Mouse (Mus musculus): ENCODE results near the gene Plcb1. TPM values are rescaled to one million over a fixed set of nuclear protein-coding genes. Genes with fewer than 3 reads are reported as not detected.

Plcb1 gene
- total RNA-seq (2022), result 100 to 1,000 TPM; 130 to 150 (median 139) TPM

DNA sequence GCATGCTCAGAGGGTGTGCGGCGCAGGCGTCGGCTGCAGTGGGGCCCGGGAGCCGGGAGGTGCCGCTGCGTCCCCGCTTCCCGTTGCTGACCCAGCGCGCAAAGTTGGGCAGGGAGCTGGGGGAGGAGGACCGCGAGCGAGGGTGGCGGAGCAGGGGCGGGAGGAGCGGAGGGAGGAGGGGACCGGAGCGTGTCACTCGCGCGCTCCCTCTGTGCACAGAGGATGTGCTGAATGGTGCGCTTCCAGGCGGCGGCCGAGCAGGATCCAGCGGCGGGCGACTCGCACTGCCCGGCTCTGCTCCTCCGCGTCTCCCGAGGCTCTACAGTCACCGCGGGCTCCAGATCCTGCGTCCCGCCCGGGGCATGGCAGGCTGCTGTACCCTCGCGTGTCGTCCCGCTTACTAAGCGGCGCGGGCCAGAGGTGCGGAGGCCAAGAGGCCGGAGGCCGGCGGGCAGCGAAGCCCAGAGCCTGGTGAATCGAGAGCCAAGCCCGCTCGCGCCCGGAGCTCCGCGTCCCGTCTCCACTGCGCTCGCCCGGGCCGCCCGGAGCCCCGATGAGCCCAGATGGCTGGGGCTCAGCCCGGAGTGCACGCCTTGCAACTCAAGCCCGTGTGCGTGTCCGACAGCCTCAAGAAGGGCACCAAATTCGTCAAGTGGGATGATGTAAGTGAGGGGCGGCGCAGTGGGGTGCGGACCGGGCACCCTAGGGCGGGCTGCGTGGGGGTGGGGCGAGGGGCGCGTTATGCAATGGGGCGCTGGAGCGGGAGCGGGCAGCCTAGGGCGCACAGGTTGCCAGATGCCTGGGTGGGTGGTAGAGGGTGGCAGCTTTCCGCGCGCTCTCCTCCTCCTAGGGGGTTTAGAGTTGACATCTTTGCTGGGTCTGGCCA is at the start of gene Plcb1:
TSS of gene Plcb1 (plus strand) at position 98 of the 886 bp plus-strand sequence.
- peak; percentile 80 to 85 for DNase-seq (ENCODE audit: low spot score in 2 of 2)

- DNase-seq (ENCODE audit: low spot score in 2 of 2), result no peak
Observed at GRCm38 (mm10) chr2:134755537-134755936, 30.3 kb upstream of the Plcb1 start.

DNA sequence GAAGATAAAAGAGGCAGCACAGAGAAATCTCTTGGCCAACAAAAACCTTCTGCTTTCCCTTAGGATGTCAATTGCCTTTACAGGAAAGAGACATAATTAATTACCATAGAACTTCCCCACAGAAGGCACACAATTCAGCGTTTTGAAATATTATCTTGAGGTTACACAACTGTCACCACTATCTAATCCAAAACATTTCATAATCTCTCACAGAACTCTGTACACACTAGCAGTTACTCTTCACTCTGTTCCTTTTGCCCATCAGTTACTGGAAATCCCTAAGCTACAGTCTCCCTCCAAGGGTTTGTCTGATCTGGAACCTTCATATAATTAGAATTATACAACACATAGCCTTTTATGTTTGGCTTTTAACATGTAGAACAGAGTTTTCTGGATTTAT is 29.8 kb upstream of the Plcb1 start:
- DNase-seq (ENCODE audit: low spot score in 2 of 2), result no peak

DNA sequence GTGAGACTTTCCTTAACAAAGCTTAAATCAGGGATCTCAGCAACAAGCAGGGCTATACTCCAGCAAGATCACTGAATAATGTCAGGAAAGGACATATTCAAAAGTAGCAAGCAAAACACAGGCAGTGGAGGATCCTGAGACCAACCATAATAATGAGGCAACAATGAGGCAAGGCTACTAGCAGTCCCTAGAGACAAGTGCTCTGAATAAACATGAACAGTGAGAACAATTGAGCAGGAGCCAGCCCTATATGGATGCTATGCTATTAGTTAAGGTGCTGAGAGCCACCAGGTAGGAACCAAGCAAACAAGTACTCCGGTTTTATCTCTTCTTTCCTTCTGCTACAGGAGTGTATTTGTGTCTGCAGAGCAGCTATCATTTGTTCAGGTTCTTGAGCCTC is 24.8 kb upstream of the Plcb1 start:
- DNase-seq (ENCODE audit: low spot score in 2 of 2), result no peak

GRCm38 (mm10) chr2:134763406-134763990 is 22.4 kb upstream of the Plcb1 start:
- DNase-seq (ENCODE audit: low spot score in 2 of 2), result no peak

DNA sequence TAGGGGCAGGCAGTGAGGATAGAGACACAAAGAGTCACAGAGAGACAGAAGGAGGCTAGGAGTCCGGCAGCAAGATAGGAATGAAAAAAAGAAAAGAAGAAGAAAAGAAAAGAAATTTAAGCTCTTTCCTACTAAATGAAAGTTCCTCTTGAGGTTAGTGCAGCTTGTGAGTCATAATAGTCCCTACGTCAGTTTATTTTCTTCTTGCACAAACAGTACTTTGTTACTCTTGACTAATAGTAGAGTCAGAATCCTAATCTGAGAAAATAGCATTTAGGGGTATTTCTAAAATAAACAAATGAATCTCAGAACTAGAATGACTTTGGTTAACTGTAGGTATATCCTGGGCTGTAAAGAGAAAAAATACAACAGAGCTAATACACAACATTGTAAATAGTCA is 21.4 kb upstream of the Plcb1 start:
- no peak for DNase-seq (ENCODE audit: low spot score in 2 of 2)

DNA sequence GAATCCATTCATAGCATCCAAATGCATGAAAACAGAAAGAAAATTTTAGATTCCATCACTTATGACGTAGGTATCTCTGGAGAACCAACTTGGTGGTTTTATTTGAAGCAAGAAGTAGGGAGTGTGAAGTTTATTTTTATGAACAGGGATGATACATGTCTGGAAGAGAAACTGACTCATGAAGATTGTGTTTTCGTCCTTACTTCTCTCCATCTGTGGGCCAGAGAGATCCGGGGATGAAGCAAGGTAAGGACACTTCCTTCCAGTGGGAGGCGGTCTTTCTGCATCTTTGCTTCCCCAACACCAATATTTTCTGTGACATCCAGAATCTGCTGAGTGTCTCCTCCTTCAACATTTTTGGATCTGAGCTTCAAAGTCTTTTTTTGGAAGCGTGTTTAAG is 6.0 kb upstream of the Plcb1 start:
- no peak for DNase-seq (ENCODE audit: low spot score in 2 of 2)

- no peak for DNase-seq (ENCODE audit: low spot score in 2 of 2)
Observed at GRCm38 (mm10) chr2:134780316-134780715, 5.6 kb upstream of the Plcb1 start.

DNA sequence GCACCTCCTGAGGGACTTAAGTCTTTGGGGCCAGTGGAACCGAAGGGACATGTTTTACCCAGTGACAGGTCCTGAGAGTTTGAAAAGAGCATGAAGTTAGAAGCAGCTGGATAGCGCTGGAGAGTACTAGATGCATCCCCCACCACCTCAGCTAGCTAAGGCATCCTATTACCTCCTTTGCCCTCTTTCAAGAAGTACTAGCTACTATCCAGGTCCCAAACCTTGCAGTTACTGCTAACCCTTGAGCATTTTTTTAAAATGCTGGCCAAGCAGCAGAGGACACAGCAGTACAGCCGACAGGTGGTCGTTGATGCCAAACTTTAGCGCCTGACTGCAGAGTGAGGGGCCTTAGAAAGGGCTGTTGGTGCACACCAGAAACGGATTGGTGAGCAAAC is 986 bp downstream of the Plcb1 start:
- peak in 1 of 2 experiments; percentile 22 for DNase-seq (ENCODE audit: low spot score in 2 of 2)

DNA sequence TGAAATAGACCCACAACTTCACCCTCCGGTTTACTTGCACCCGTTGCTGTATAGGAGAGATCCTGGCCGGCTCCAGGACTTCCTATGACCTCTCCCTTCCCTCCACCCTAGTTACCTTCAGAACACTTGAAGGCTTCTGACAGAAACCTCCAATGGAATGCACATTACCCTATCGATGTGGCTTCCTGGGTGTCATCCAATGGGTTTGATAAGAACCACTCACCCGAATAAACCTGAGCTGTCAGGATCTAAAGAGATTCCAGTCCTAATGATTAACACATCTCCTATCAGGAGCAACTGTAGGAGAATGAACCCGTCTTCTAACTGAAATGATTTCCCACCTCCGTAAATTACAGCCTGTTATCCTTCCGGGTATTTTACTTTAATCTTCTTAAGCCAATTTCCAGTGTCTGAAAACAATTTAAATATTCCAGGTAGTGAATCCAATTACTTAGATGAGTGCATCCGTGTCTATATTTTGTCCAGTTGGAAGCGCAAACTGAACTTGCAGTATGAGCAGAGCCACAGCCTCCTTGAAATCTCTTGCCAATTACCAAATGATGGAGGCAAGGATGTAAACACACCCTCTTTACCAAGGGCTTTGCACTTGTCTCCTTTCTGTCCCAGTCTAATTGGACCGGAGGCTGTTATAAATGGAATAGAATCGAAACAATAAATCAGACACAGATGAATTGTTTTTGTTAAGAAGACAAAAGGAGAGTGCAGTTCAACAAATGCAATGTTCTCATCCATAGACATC is 1.6 kb downstream of the Plcb1 start:
- no peak for DNase-seq (ENCODE audit: low spot score in 2 of 2)

DNA sequence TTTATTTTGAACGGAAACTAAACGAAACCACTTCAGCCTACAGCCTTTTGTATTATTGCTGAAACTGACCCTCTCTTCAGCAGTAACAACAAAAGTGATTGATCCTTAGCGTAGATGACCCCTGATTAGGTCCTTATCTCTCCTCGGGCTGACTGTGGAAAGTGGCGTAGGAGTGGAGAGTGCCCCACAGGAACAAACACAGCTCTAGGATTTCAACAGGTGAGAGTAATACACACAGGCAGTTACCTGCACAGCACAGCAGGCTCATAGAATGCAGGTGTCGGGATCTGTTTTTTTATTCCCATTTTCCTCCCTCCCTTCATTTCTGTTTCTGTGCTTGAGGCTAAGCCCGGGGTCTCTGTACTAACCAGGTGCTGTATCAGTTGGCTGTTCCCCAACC is 7.1 kb downstream of the Plcb1 start:
- DNase-seq (ENCODE audit: low spot score in 2 of 2), result no peak

DNA sequence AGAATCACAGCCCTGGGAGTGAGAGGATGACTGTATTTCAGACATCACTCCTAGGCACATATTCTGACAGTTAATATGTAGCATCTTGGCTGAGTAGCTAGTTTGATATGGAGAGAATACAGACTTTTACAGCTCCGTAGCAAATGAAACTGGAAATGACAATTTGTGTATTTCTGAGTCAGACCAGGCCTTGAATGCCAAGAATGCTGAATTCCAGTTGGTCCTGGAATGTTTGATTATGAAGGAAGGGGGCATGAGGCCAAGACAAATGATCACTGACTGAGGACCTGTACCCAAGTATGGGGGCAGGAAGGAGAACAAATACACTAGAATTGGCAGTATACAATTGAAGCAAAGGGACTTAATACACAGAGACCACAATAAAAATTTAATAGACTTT is 14.4 kb downstream of the Plcb1 start:
- no peak for DNase-seq (ENCODE audit: low spot score in 2 of 2)

GRCm38 (mm10) chr2:134816383-134816782 is 30.5 kb downstream of the Plcb1 start:
- no peak for DNase-seq (ENCODE audit: low spot score in 2 of 2)

DNA sequence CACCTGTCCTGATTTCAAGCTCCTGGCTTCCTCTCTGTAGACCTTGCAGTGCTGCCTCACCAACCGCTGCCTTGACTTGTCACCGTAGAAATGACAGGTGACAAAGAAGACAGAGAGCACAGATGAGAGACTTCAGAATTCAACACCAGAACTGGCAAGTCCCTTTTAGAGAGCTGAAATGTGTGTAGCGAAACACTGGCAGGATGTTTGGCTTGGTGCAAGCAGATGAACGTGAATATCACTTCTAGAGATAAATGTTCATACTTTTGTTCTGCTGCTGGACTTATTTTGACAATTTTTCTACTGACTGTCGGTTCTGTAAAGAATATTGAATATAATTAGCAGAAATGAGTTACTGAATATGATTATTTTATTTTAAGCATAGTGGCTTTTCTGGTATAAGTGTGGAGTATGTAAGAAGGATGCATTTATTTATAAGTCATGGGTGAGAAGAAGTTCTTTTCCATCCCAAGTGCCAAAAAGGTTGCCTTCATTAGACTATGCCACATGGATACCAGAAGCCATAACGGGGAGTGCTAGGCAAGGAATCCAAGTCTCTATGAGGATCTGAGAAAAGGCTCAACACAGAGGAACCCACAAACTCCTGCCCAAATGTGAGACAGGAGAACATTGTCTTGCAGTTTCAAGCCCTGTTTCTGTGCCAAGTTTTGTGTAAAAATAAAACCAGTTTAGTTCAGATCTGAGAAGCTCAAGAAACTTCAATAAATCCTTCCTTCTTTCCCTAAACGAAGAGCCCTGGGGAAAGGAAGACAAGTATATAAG is 31.4 kb downstream of the Plcb1 start:
- peak in 1 of 2 experiments; percentile 3 for DNase-seq (ENCODE audit: low spot score in 2 of 2)

GRCm38 (mm10) chr2:134821176-134821575 is 35.3 kb downstream of the Plcb1 start:
- DNase-seq (ENCODE audit: low spot score in 2 of 2), result no peak

DNA sequence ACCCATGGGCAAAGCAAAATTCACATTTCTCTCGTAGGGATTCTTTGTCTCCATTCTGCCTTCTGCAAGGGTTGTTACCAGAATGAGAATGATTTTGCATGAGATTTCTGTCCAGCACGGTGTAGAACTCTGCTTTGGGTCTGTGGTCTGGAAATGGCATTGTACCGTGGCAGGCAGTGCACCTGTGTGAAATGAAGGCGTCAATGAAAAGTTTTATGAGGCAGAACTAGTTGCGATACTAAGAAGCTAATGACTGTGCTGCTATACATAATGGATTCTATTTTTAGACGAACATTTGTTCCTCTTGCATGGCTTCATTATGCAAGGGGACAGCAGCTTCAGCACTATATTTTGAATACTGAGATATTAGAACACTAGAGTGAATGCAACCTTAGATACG is 39.8 kb downstream of the Plcb1 start:
- DNase-seq (ENCODE audit: low spot score in 2 of 2), result no peak

- no peak for DNase-seq (ENCODE audit: low spot score in 2 of 2)
Observed at GRCm38 (mm10) chr2:134826111-134827005, 40.5 kb downstream of the Plcb1 start.

DNA sequence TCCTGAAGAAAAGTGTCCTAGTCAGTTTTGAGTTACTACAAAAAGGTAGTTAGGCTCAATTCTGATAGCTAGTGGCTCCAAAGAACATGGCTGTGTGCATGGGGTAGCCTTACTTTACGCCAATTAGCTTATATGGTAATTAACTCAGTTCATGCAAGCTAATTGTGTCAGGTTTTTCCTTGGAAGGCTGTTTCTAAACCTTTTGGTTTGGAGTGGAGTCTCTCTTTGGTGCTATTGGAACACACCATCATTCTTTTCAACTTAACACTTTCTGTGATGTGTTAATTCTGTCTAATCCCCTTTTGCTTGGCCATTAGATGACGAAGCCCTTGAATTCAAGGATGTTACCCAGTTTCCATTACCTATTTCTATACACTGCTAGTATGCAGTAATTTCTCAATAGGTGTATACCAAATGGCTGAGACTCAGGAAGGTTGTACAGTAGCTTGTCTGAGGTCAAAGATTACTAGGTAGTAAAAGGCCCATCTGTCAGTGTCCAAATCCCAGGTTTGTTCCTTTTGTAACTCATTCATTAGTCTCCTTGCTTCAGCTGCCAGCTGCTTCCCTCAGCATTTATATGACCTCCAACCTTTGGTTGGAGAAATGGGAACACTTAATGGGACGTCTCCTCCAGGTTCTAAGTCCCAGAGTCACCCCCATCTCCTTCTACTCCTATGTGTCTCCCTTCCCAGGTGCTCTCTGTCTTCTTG is 42.1 kb downstream of the Plcb1 start:
- DNase-seq (ENCODE audit: low spot score in 2 of 2), result no peak

DNA sequence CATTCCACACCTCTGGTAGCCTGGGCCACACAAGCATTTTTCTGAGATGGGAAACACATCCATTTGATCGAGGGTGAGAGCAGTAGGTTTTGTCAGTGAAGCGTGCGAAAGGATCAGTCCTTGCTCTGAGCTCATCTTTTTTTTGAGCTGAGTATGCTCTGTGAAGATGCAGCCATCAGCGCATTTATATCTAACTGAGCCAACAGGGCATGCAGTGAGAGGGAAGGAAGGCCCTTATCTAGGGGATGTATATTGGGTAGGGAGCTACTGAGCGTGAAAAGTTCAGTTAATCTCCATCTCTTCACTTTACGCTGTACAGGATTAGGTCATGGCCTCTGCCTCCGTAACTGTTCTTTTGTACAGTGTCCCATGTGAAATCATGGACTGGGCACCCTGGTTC is 46.0 kb downstream of the Plcb1 start:
- no peak for DNase-seq (ENCODE audit: low spot score in 2 of 2)

- no peak for DNase-seq (ENCODE audit: low spot score in 2 of 2)
Observed at GRCm38 (mm10) chr2:134836097-134836496, 50.2 kb downstream of the Plcb1 start.
